ENCODE assay signal across 28 mouse cellular contexts in the genomic region with DNA sequence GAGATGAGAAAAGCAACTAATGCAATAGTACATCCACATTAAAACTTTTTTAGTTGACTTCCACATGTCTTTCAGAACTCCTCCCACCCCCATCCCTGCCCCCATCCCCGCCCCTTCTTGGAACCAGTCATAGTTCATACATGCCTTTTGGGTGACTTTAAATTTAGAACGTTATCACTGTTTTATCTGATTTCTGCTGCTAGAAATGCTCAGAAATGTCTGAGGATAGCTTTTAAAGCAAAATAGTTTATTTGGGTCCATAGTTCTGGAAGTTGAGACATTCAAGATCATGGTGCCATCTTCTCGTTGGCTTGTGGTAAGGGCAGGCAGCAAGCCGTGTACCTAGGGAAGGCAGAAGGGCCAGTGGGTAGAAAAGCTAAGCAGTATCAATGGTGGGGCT.
"Had no signal": no experiment of that assay in that cellular context is flagged by ENCODE, and none has a peak within 500 bp of the region (broad histone marks: within the 10 kb centered on the region; RNA-seq: fewer than 3 reads in every experiment).

No protein-coding gene starts in this region.

- H3K27me3 ChIP-seq: limb, embryonic 12.5 days; limb, embryonic 13.5 days; limb, embryonic 15.5 days; liver, embryonic 12.5 days; liver, embryonic 13.5 days; liver, embryonic 15.5 days; lung, embryonic 15.5 days; megakaryocyte, embryonic 14.5 days; midbrain, embryonic 12.5 days; midbrain, embryonic 13.5 days; midbrain, embryonic 15.5 days; neural tube, embryonic 12.5 days had no signal

- H3K4me1 ChIP-seq: limb, embryonic 10.5 days; limb, embryonic 12.5 days; limb, embryonic 13.5 days; limb, embryonic 15.5 days; liver, embryonic 15.5 days; lung, embryonic 15.5 days; midbrain, embryonic 10.5 days; midbrain, embryonic 12.5 days; midbrain, embryonic 13.5 days; midbrain, embryonic 15.5 days; neural tube, embryonic 12.5 days had no signal

- H3K27ac ChIP-seq: limb, embryonic 10.5 days; limb, embryonic 12.5 days; limb, embryonic 13.5 days; limb, embryonic 15.5 days; liver, embryonic 12.5 days; liver, embryonic 13.5 days; liver, embryonic 14.5 days; liver, embryonic 15.5 days; lung, embryonic 15.5 days; macrophage; midbrain, embryonic 10.5 days; midbrain, embryonic 12.5 days; midbrain, embryonic 13.5 days; midbrain, embryonic 15.5 days; neural tube, embryonic 12.5 days had no signal

- DNase-seq: left cerebral cortex, postnatal 4 days; liver; liver, embryonic 13.5 days; liver, postnatal 0 days; lung, adult 18-20 months; lung, adult 2 months; lung, embryonic 14.5 days; lung, postnatal 10 days; lung, postnatal 14 days; lung, postnatal 36 days; lung, postnatal 4 days; midbrain, embryonic 14.5 days had no signal

- H3K36me3 ChIP-seq: limb, embryonic 10.5 days; limb, embryonic 12.5 days; limb, embryonic 13.5 days; limb, embryonic 15.5 days; liver, embryonic 12.5 days; liver, embryonic 13.5 days; liver, embryonic 15.5 days; lung, embryonic 15.5 days; midbrain, embryonic 10.5 days; midbrain, embryonic 12.5 days; midbrain, embryonic 13.5 days; midbrain, embryonic 15.5 days; neural tube, embryonic 12.5 days had no signal

- H3K4me3 ChIP-seq: limb, embryonic 10.5 days; limb, embryonic 12.5 days; limb, embryonic 13.5 days; limb, embryonic 15.5 days; liver, embryonic 12.5 days; liver, embryonic 13.5 days; liver, embryonic 15.5 days; lung, embryonic 15.5 days; megakaryocyte, embryonic 14.5 days; midbrain, embryonic 10.5 days; midbrain, embryonic 12.5 days; midbrain, embryonic 13.5 days; midbrain, embryonic 15.5 days; myocyte; neural tube, embryonic 12.5 days had no signal

- H3K9me3 ChIP-seq: limb, embryonic 10.5 days; limb, embryonic 12.5 days; limb, embryonic 13.5 days; limb, embryonic 15.5 days; liver, embryonic 12.5 days; liver, embryonic 13.5 days; liver, embryonic 15.5 days; lung, embryonic 15.5 days; megakaryocyte, embryonic 14.5 days; midbrain, embryonic 10.5 days; midbrain, embryonic 12.5 days; midbrain, embryonic 13.5 days; midbrain, embryonic 15.5 days; neural tube, embryonic 12.5 days had no signal

- H3K9ac ChIP-seq: limb, embryonic 12.5 days; limb, embryonic 13.5 days; limb, embryonic 15.5 days; liver, embryonic 12.5 days; liver, embryonic 13.5 days; liver, embryonic 14.5 days; liver, embryonic 15.5 days; liver, postnatal 0 days; lung, embryonic 14.5 days; lung, embryonic 15.5 days; midbrain, embryonic 12.5 days; midbrain, embryonic 13.5 days; midbrain, embryonic 15.5 days; neural tube, embryonic 12.5 days had no signal
